Mouse (Mus musculus) stomach, postnatal 0 days (tissue): Measurements from ENCODE around the gene Islr2.

Experiments
- CTCF ChIP-seq: IDR thresholded peaks from 2 replicates; pipeline ENCODE4 v1.5.1; 2016; ENCODE audit warnings: antibody characterized with exemption, low read depth, mild to moderate bottlenecking, moderate library complexity
- EP300 ChIP-seq: optimal IDR thresholded peaks from 2 replicates; pipeline ENCODE3; 2016; ENCODE audit warnings: antibody characterized with exemption

DNA sequence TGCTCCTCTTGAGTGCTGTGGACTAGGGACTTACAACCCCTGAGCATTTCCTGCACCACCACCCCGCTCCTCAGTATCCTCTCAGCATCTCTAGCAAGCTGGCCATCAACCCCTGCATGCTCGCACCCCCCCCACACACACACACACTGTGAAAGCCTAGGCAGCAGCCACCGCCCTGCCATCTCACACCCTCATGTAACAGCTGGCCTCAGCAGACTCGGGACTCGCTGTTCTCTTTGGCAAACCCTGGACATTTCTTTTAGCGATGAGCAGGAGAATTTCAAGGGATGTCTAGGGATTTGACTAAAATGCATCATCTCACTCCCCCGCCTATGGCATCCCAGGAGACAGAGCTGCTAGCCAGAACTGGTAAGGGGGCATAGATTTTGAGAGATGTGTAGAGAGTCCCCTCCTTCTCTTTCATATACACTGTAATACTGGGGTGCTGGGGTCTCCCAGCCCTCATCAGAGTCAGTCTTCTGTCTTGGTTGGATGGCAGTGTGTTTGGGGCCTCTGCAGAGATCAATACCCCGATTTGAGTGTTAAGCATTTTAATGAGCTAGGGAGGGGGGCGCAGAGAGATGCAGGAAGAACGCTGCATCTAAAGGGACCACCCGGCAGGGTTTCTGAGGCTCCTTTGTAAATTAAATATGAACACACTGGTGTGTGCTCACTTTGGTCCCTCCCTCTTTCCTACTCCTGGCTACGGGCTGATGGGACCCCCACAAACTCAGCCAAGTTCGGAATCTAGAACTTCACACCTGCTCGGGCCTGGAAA is 1.3 kb downstream of the Islr2 start:
- TF ChIP-seq CTCF (no peak), EP300 (no peak)
